Mouse (Mus musculus): ENCODE data around the gene Tenm3. TPM values are rescaled to one million over a fixed set of nuclear protein-coding genes. Genes with fewer than 3 reads are reported as not detected.

Tenm3 gene
- polyA plus RNA-seq, 2 experiments, result 2.2 to 3.1 TPM

- H3K9me3 ChIP-seq (ENCODE audit: control insufficient read depth, low read length), result no peaks in the 10 kb centered on the region
- no peak overlapping the region for H3K27ac ChIP-seq
- H3K4me2 ChIP-seq (ENCODE audit: low read depth), result no peak overlapping the region
- TF ChIP-seq CTCF (IDR thresholded peaks at IDR 0.05; ENCODE audit: low read depth) (no peak), EP300 (IDR thresholded peaks at IDR 0.05; ENCODE audit: low read depth) (no peak)
- no peak for ATAC-seq (ENCODE audit: insufficient read depth)
- no peaks in the 10 kb centered on the region for H3K27me3 ChIP-seq (ENCODE audit: control insufficient read depth, insufficient read depth, low read length)
- no peak overlapping the region for H3K4me3 ChIP-seq (ENCODE audit: insufficient read depth in 1 of 2, low read depth in 2 of 2, low read length in 2 of 2)
- H3K36me3 ChIP-seq (replicated peaks; ENCODE audit: control insufficient read depth, insufficient read depth, low read depth), result no peaks in the 10 kb centered on the region
- DNase-seq (ENCODE audit: low read depth in 3 of 3, low spot score in 3 of 3), result no peak
- no peak overlapping the region for H3K9ac ChIP-seq (replicated peaks)
- WGBS (ENCODE audit: insufficient replicate concordance), result 69% methylated on average over 11 of the region's 11 CpGs
- no peaks in the 10 kb centered on the region for H3K4me1 ChIP-seq (replicated peaks; ENCODE audit: control insufficient read depth in 2 of 2, insufficient read depth in 2 of 2, low read length in 1 of 2)
These were observed 521.0 kb downstream of the Tenm3 start for GRCm38 (mm10) chr8:48322655-48323265.

GRCm38 (mm10) chr8:48322240-48322639 is 521.5 kb downstream of the Tenm3 start:
- DNase-seq (ENCODE audit: low read depth in 3 of 3, low spot score in 3 of 3), result no peak
- Histone ChIP-seq H3K36me3 (replicated peaks; ENCODE audit: control insufficient read depth, insufficient read depth, low read depth) (no peaks in the 10 kb centered on the region), H3K4me2 (ENCODE audit: low read depth) (no peak overlapping the region), H3K27me3 (ENCODE audit: control insufficient read depth, insufficient read depth, low read length) (no peaks in the 10 kb centered on the region), H3K27ac (no peak overlapping the region), H3K4me1 (replicated peaks; ENCODE audit: control insufficient read depth in 2 of 2, insufficient read depth in 2 of 2, low read length in 1 of 2) (no peaks in the 10 kb centered on the region), H3K9me3 (ENCODE audit: control insufficient read depth, low read length) (no peaks in the 10 kb centered on the region), H3K4me3 (ENCODE audit: insufficient read depth in 1 of 2, low read depth in 2 of 2, low read length in 2 of 2) (no peak overlapping the region), H3K9ac (replicated peaks) (no peak overlapping the region)
- ATAC-seq (ENCODE audit: insufficient read depth), result no peak
- TF ChIP-seq EP300 (IDR thresholded peaks at IDR 0.05; ENCODE audit: low read depth), result no peak
- TF ChIP-seq CTCF (IDR thresholded peaks at IDR 0.05; ENCODE audit: low read depth), result no peak
- 65% methylated on average over 6 of the region's 6 CpGs for WGBS (ENCODE audit: insufficient replicate concordance)

GRCm38 (mm10) chr8:48319674-48320073 is 524.1 kb downstream of the Tenm3 start:
- Histone ChIP-seq H3K4me1 (replicated peaks; ENCODE audit: control insufficient read depth in 2 of 2, insufficient read depth in 2 of 2, low read length in 1 of 2) (no peaks in the 10 kb centered on the region), H3K9ac (replicated peaks) (no peak overlapping the region), H3K36me3 (replicated peaks; ENCODE audit: control insufficient read depth, insufficient read depth, low read depth) (no peaks in the 10 kb centered on the region), H3K27me3 (ENCODE audit: control insufficient read depth, insufficient read depth, low read length) (no peaks in the 10 kb centered on the region), H3K4me2 (ENCODE audit: low read depth) (no peak overlapping the region), H3K27ac (no peak overlapping the region), H3K9me3 (ENCODE audit: control insufficient read depth, low read length) (no peaks in the 10 kb centered on the region), H3K4me3 (ENCODE audit: insufficient read depth in 1 of 2, low read depth in 2 of 2, low read length in 2 of 2) (no peak overlapping the region)
- TF ChIP-seq CTCF (IDR thresholded peaks at IDR 0.05; ENCODE audit: low read depth), result no peak
- no peak for TF ChIP-seq EP300 (IDR thresholded peaks at IDR 0.05; ENCODE audit: low read depth)
- no peak for ATAC-seq (ENCODE audit: insufficient read depth)
- DNase-seq (ENCODE audit: low read depth in 3 of 3, low spot score in 3 of 3), result no peak
- 73% methylated on average over 3 of the region's 3 CpGs for WGBS (ENCODE audit: insufficient replicate concordance)

- no peak for TF ChIP-seq CTCF (IDR thresholded peaks at IDR 0.05; ENCODE audit: low read depth)
- TF ChIP-seq EP300 (IDR thresholded peaks at IDR 0.05; ENCODE audit: low read depth), result no peak
- ATAC-seq (ENCODE audit: insufficient read depth), result no peak
- H3K27ac ChIP-seq, result no peak overlapping the region
- no peak overlapping the region for H3K4me2 ChIP-seq (ENCODE audit: low read depth)
- no peaks in the 10 kb centered on the region for H3K27me3 ChIP-seq (ENCODE audit: control insufficient read depth, insufficient read depth, low read length)
- WGBS (ENCODE audit: insufficient replicate concordance), result 70% methylated on average over 10 of the region's 10 CpGs
- H3K9ac ChIP-seq (replicated peaks), result no peak overlapping the region
- no peaks in the 10 kb centered on the region for H3K4me1 ChIP-seq (replicated peaks; ENCODE audit: control insufficient read depth in 2 of 2, insufficient read depth in 2 of 2, low read length in 1 of 2)
- no peaks in the 10 kb centered on the region for H3K36me3 ChIP-seq (replicated peaks; ENCODE audit: control insufficient read depth, insufficient read depth, low read depth)
- no peak for DNase-seq (ENCODE audit: low read depth in 3 of 3, low spot score in 3 of 3)
- H3K4me3 ChIP-seq (ENCODE audit: insufficient read depth in 1 of 2, low read depth in 2 of 2, low read length in 2 of 2), result no peak overlapping the region
- no peaks in the 10 kb centered on the region for H3K9me3 ChIP-seq (ENCODE audit: control insufficient read depth, low read length)
These were observed 526.3 kb downstream of the Tenm3 start for GRCm38 (mm10) chr8:48317498-48317897.

- no peak for TF ChIP-seq EP300 (IDR thresholded peaks at IDR 0.05; ENCODE audit: low read depth)
- TF ChIP-seq CTCF (IDR thresholded peaks at IDR 0.05; ENCODE audit: low read depth), result no peak
- no peak for ATAC-seq (ENCODE audit: insufficient read depth)
- 65% methylated on average over 8 of the region's 8 CpGs for WGBS (ENCODE audit: insufficient replicate concordance)
- H3K9me3 ChIP-seq (ENCODE audit: control insufficient read depth, low read length), result no peaks in the 10 kb centered on the region
- DNase-seq (ENCODE audit: low read depth in 3 of 3, low spot score in 3 of 3), result no peak
- H3K27me3 ChIP-seq (ENCODE audit: control insufficient read depth, insufficient read depth, low read length), result no peaks in the 10 kb centered on the region
- no peak overlapping the region for H3K4me2 ChIP-seq (ENCODE audit: low read depth)
- no peak overlapping the region for H3K4me3 ChIP-seq (ENCODE audit: insufficient read depth in 1 of 2, low read depth in 2 of 2, low read length in 2 of 2)
- no peak overlapping the region for H3K27ac ChIP-seq
- no peak overlapping the region for H3K9ac ChIP-seq (replicated peaks)
- no peaks in the 10 kb centered on the region for H3K4me1 ChIP-seq (replicated peaks; ENCODE audit: control insufficient read depth in 2 of 2, insufficient read depth in 2 of 2, low read length in 1 of 2)
- H3K36me3 ChIP-seq (replicated peaks; ENCODE audit: control insufficient read depth, insufficient read depth, low read depth), result no peaks in the 10 kb centered on the region
These were observed 528.1 kb downstream of the Tenm3 start for GRCm38 (mm10) chr8:48315605-48316004.
